Mouse (Mus musculus): ENCODE measurements around the gene Cenpf.
A peak's percentile ranks its signal among the peaks of the same experiment; 100 is the strongest.
"Not testable (repeated sequence)": the region's sequence is repeated elsewhere in the genome, so short reads cannot be mapped to it uniquely, and the experiment has no call there.

Gene Cenpf

GRCm38 (mm10) chr1:189695321-189695720 lies 7.4 kb upstream of the Cenpf start:
- no peak for DNase-seq (ENCODE audit: inconsistent age in 2 of 2, low spot score in 1 of 2)

- no peak for DNase-seq (ENCODE audit: inconsistent age in 2 of 2, low spot score in 1 of 2)
Measured at GRCm38 (mm10) chr1:189694391-189694790, 6.5 kb upstream of the Cenpf start.

- not testable (repeated sequence) for DNase-seq (ENCODE audit: inconsistent age in 2 of 2, low spot score in 1 of 2)
Measured at GRCm38 (mm10) chr1:189692442-189692841, 4.6 kb upstream of the Cenpf start.

GRCm38 (mm10) chr1:189689050-189689833 lies 1.4 kb upstream of the Cenpf start:
- DNase-seq (ENCODE audit: inconsistent age in 2 of 2, low spot score in 1 of 2), result no peak

GRCm38 (mm10) chr1:189688388-189688750 lies 483 bp upstream of the Cenpf start:
- DNase-seq (ENCODE audit: inconsistent age in 2 of 2, low spot score in 1 of 2), result no peak

GRCm38 (mm10) chr1:189686025-189686424 lies 1.9 kb downstream of the Cenpf start:
- DNase-seq (ENCODE audit: inconsistent age in 2 of 2, low spot score in 1 of 2), result no peak

- no peak for DNase-seq (ENCODE audit: inconsistent age in 2 of 2, low spot score in 1 of 2)
Measured at GRCm38 (mm10) chr1:189684786-189685415, 3.0 kb downstream of the Cenpf start.

GRCm38 (mm10) chr1:189679555-189679954 lies 8.3 kb downstream of the Cenpf start:
- DNase-seq (ENCODE audit: inconsistent age in 2 of 2, low spot score in 1 of 2), result no peak

- DNase-seq (ENCODE audit: inconsistent age in 2 of 2, low spot score in 1 of 2), result no peak
Measured at GRCm38 (mm10) chr1:189675953-189676352, 11.9 kb downstream of the Cenpf start.

GRCm38 (mm10) chr1:189675421-189675820 lies 12.5 kb downstream of the Cenpf start:
- DNase-seq (ENCODE audit: inconsistent age in 2 of 2, low spot score in 1 of 2), result peak in 1 of 2 experiments; percentile 77

- DNase-seq (ENCODE audit: inconsistent age in 2 of 2, low spot score in 1 of 2), result no peak
Measured at GRCm38 (mm10) chr1:189665966-189666365, 21.9 kb downstream of the Cenpf start.

- DNase-seq (ENCODE audit: inconsistent age in 2 of 2, low spot score in 1 of 2), result no peak
Measured at GRCm38 (mm10) chr1:189664873-189665144, 23.1 kb downstream of the Cenpf start.

GRCm38 (mm10) chr1:189664061-189664872 lies 23.6 kb downstream of the Cenpf start:
- no peak for DNase-seq (ENCODE audit: inconsistent age in 2 of 2, low spot score in 1 of 2)

GRCm38 (mm10) chr1:189663437-189663836 lies 24.4 kb downstream of the Cenpf start:
- no peak for DNase-seq (ENCODE audit: inconsistent age in 2 of 2, low spot score in 1 of 2)

GRCm38 (mm10) chr1:189661856-189662255 lies 26.0 kb downstream of the Cenpf start:
- peak in 1 of 2 experiments; percentile 77 for DNase-seq (ENCODE audit: inconsistent age in 2 of 2, low spot score in 1 of 2)

GRCm38 (mm10) chr1:189657406-189657805 lies 30.5 kb downstream of the Cenpf start:
- DNase-seq (ENCODE audit: inconsistent age in 2 of 2, low spot score in 1 of 2), result peak; percentile 57 to 77

- peak; percentile 26 to 69 for DNase-seq (ENCODE audit: inconsistent age in 2 of 2, low spot score in 1 of 2)
Measured at GRCm38 (mm10) chr1:189653746-189654145, 34.1 kb downstream of the Cenpf start.

- no peak for DNase-seq (ENCODE audit: inconsistent age in 2 of 2, low spot score in 1 of 2)
Measured at GRCm38 (mm10) chr1:189646597-189646996, 41.3 kb downstream of the Cenpf start.

- no peak for DNase-seq (ENCODE audit: inconsistent age in 2 of 2, low spot score in 1 of 2)
Measured at GRCm38 (mm10) chr1:189645371-189645770, 42.5 kb downstream of the Cenpf start.

GRCm38 (mm10) chr1:189644700-189645345 lies 43.1 kb downstream of the Cenpf start:
- no peak for DNase-seq (ENCODE audit: inconsistent age in 2 of 2, low spot score in 1 of 2)

- DNase-seq (ENCODE audit: inconsistent age in 2 of 2, low spot score in 1 of 2), result no peak
Measured at GRCm38 (mm10) chr1:189639581-189639980, 48.3 kb downstream of the Cenpf start.

Data from adrenal gland, adult (tissue).